Mouse (Mus musculus): Measurements from ENCODE around the gene Bcar3. TPM values are rescaled to one million over a fixed set of nuclear protein-coding genes. Genes with fewer than 3 reads are reported as not detected.

Gene Bcar3
- polyA plus RNA-seq, 1 experiment from 2014 or later = 24.9 TPM

DNA sequence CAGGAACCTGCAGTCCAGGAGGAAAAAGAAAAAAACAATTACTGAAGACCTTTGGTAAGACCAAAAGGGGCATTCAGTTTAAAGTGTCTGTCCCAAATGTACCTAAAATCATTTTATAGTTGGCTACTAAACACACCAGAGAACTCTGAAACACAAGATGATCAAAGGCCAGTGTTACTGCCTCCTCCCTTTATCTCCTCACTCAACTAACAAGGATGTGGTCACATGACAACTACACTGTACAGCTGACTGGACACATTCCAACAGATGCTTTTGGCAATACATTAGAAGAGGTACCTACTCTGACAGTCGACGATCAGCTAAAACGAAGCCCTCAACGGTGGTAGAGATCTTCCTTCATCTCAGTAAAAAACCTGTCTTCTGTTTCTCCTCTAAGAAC is 247.0 kb downstream of the Bcar3 start:
- no peak for TF ChIP-seq CTCF (IDR thresholded peaks at IDR 0.05)
- POLR2A ChIA-PET = interaction anchor here (1.6 kb wide), 1 partner anchor 13 kb away, joined by 3 read pairs; no protein-coding TSS in a partner anchor
- CTCF ChIA-PET = interaction anchor here (1.3 to 6.7 kb wide), 4 partner anchors 13 to 70 kb away, joined by 3 to 43 read pairs (median 6); no protein-coding TSS in a partner anchor
- DNase-seq (ENCODE audit: low read depth, low spot score) = no peak
- in situ Hi-C loops (cut with MboI; ENCODE audit: low pct_unique_long_range_greater_than_20kb) = no loop called here
- H3K27me3 ChIP-seq = no peaks in the 10 kb centered on the region
- no peak for ATAC-seq

DNA sequence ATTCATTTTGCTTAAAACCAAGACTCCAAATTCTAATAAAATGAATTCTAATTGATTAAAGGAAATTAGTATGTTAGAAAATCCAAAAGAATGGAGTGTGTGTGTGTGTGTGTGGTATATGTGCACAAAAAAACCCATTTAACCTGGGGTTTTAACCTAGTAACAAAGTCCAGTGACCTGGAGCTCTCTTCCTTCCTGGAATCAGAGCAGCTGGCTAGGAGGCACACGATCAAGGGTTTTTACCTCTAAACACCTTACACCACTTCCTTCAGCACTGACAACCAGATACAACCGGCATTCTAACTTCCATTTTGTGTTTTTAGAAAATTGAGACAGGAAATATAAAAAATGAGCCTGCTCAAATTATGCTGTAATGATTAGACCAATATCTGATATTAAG is 251.4 kb downstream of the Bcar3 start:
- in situ Hi-C loops (cut with MboI; ENCODE audit: low pct_unique_long_range_greater_than_20kb) = no loop called here
- POLR2A ChIA-PET = interaction anchor here (0.6 kb wide), 1 partner anchor 257 kb away, joined by 3 read pairs; no protein-coding TSS in a partner anchor
- no peak for DNase-seq (ENCODE audit: low read depth, low spot score)
- CTCF ChIA-PET = interaction anchor here (1.1 kb wide), 1 partner anchor 18 kb away, joined by 3 read pairs; no protein-coding TSS in a partner anchor
- TF ChIP-seq CTCF (IDR thresholded peaks at IDR 0.05) = no peak
- ATAC-seq = no peak
- no peaks in the 10 kb centered on the region for H3K27me3 ChIP-seq

DNA sequence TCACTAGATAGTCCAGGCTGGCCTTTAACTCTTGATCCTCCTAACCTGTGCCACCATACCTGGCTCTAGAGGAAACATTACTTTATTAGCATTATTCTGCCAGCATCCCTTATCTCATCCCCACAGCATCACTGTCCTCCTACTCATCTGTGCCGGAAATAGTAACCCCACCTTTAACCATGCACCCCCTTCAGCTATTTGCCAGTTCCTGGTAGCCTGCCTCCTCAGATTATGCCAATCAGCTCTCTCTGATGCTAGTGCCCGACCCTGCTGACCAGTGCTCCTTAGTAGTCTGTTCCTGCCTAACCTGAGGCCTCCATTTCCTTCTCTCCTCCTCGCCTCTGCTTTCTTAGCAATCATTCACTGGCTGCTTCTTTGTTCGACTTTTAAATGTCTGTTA is 253.5 kb downstream of the Bcar3 start:
- POLR2A ChIA-PET = interaction anchor here (1.0 kb wide), 1 partner anchor 9 kb away, joined by 4 read pairs; no protein-coding TSS in a partner anchor
- CTCF ChIA-PET = interaction anchor here (1.0 to 1.4 kb wide), 2 partner anchors 10 to 16 kb away, joined by 3 read pairs; no protein-coding TSS in a partner anchor
- in situ Hi-C loops (cut with MboI; ENCODE audit: low pct_unique_long_range_greater_than_20kb) = no loop called here
- TF ChIP-seq CTCF (IDR thresholded peaks at IDR 0.05) = no peak
- no peaks in the 10 kb centered on the region for H3K27me3 ChIP-seq
- no peak for DNase-seq (ENCODE audit: low read depth, low spot score)
- no peak for ATAC-seq

DNA sequence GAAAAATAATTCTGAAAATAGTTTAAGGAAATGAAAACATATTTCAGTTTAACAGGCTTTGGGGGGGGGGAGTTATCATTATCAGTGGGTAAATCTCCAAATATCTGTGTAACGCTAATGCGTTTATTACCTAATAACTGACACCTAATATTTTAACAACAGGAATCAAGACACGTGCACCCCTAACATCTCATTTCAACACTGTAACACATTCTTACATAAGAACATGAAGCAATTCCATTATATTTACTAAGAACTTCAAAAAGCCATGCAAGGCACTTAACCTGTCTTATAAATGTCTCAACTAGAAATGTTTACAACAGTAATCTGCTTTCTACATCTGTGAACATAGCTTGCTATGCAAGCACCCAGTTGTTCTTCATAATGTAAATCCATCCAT is 257.2 kb downstream of the Bcar3 start:
- ChIA-PET CTCF (interaction anchor here (2.2 to 2.4 kb wide), 3 partner anchors 8 to 19 kb away, joined by 6 to 8 read pairs (median 6); no protein-coding TSS in a partner anchor), POLR2A (interaction anchor here (0.8 kb wide), 1 partner anchor 23 kb away, joined by 3 read pairs; no protein-coding TSS in a partner anchor)
- no peak for DNase-seq (ENCODE audit: low read depth, low spot score)
- TF ChIP-seq CTCF (IDR thresholded peaks at IDR 0.05) = no peak
- ATAC-seq = no peak
- H3K27me3 ChIP-seq = no peaks in the 10 kb centered on the region
- in situ Hi-C loops (cut with MboI; ENCODE audit: low pct_unique_long_range_greater_than_20kb) = no loop called here

DNA sequence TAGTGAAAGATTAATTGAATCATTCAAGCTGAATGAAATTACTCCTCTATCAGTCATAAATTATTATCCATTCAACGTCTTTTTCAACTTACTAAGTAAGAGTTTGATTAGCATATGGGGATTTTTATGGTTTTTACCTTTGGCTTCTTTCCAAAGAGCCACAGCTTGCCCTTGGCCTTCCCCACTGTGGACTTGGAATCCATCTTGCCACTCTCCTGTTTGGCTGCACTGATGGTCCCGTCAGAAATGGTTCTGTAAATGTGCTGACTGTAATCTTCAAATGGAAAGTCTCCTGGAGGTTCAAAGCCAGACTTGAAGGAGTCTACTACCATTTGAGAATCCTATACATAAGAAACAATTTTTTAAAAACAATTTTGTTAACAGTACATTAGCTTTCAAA is 263.8 kb downstream of the Bcar3 start:
- ATAC-seq (no peak), DNase-seq (ENCODE audit: low read depth, low spot score) (no peak)
- no peaks in the 10 kb centered on the region for H3K27me3 ChIP-seq
- CTCF ChIA-PET = interaction anchor here (1.2 to 3.2 kb wide), 8 partner anchors 11 to 76 kb away, joined by 3 to 9 read pairs (median 4); no protein-coding TSS in a partner anchor
- in situ Hi-C loops (cut with MboI; ENCODE audit: low pct_unique_long_range_greater_than_20kb) = no loop called here
- POLR2A ChIA-PET = no interaction called here
- no peak for TF ChIP-seq CTCF (IDR thresholded peaks at IDR 0.05)

DNA sequence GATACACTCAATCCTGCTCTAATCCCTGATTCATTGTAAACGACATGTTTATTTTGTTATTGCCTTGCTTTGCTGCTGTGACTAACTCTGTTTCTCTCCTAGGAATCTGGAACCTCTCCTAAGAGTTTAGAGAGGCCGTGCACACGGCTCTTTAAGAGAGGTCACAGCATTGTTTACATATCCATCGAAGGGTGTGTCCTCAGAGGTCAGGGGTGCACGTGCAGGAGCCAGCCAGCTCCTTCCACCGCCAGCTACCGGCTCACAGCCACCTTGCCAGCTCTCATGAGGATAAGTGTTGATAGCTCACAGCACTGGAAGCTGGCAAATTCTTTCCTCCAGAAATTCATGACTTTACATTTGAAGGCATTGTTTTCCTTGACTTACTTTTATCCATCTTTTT is 271.3 kb downstream of the Bcar3 start:
- TF ChIP-seq CTCF (IDR thresholded peaks at IDR 0.05) = no peak
- ChIA-PET POLR2A (no interaction called here), CTCF (interaction anchor here (1.9 kb wide), 1 partner anchor 51 kb away, joined by 13 read pairs; no protein-coding TSS in a partner anchor)
- no peaks in the 10 kb centered on the region for H3K27me3 ChIP-seq
- no peak for ATAC-seq
- DNase-seq (ENCODE audit: low read depth, low spot score) = no peak
- in situ Hi-C loops (cut with MboI; ENCODE audit: low pct_unique_long_range_greater_than_20kb) = no loop called here

DNA sequence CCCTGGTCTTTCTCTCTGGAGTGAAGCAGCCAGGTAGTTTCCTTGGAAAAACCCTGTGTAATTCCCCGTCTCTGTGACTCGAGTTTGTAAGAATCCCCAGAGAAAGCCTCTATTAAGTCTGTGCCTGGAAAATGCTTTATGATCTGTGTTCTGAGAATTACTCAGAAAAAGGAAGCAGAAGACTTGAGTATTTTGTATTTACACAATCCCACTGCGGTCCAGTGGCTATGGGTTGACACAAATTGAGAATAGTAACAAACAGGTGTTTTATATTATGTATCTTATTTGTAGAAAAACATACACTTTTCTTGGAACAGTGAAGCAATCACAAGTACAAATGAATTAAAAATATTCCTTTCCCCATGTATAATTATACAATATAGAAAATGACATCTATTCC is 272.2 kb downstream of the Bcar3 start:
- no peak for TF ChIP-seq CTCF (IDR thresholded peaks at IDR 0.05)
- no peaks in the 10 kb centered on the region for H3K27me3 ChIP-seq
- DNase-seq (ENCODE audit: low read depth, low spot score) (no peak), ATAC-seq (no peak)
- in situ Hi-C loops (cut with MboI; ENCODE audit: low pct_unique_long_range_greater_than_20kb) = no loop called here
- POLR2A ChIA-PET = no interaction called here
- CTCF ChIA-PET = interaction anchor here (2.6 kb wide), 1 partner anchor 15 kb away, joined by 5 read pairs; no protein-coding TSS in a partner anchor

DNA sequence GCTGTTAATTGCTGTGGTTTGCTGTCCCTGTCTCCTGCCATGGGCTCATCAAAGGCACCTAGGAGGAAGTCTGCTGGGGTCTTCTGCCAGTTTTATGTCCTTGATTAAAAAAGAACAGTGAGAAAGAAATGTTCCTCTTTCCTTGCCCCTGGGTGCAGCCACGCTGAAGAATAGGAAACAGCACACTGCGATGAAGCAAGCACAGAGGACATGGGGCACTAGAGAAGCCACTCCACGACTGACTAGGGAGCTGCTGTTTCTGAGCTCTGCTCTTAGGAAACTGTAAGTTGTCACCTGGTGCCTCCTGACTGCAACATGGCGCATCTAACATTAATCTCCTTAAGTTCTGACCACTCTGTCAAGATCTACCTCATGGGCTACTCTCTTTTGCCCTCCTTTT is 272.6 kb downstream of the Bcar3 start:
- in situ Hi-C loops (cut with MboI; ENCODE audit: low pct_unique_long_range_greater_than_20kb) = no loop called here
- no peaks in the 10 kb centered on the region for H3K27me3 ChIP-seq
- CTCF ChIA-PET = interaction anchor here (0.8 to 2.6 kb wide), 3 partner anchors 8 to 51 kb away, joined by 4 to 5 read pairs (median 5); no protein-coding TSS in a partner anchor
- TF ChIP-seq CTCF (IDR thresholded peaks at IDR 0.05) = no peak
- POLR2A ChIA-PET = interaction anchor here (0.9 kb wide), 1 partner anchor 230 kb away, joined by 3 read pairs; no protein-coding TSS in a partner anchor
- no peak for DNase-seq (ENCODE audit: low read depth, low spot score)
- ATAC-seq = no peak

DNA sequence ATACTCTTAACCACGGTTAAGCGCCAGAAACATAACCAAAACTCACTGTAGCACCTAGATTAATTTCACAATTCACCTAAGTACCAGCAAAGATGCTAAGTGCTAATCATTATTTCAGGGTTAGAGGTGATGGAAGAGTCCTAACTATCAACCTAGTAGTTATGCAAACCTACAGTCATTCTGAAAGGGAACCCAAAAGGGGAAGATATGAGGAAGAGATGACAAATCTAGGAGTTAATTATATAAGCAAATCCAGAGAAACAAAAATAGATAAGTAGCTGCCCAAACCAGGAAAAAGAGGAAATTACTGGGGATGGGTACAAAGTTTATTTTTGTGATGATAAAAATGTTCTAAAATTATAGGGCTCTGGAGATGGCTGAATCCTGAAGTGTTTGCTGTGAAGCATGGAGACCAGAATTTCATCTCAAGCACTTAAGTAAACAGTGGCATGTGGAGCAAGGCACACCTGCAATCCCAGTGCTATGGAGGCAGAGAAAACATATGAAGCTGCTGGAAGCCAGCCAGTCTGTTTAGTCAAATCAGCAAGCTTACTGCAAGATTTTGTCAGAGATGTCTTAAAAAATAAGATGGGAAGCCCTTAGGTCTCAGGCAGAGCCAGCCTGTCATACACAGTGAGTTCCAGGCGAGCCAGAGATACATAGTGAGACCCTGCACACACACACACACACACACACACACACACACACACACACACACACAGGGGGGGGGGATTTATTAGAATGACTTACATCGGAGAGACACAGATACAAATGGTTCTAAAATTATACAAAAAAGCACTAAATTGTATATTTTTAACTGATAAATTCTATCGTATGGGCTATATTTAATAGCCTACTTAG is 279.7 kb downstream of the Bcar3 start:
- ChIA-PET CTCF (interaction anchor here (0.7 to 4.3 kb wide), 8 partner anchors 9 to 44 kb away, joined by 3 to 25 read pairs (median 4); no protein-coding TSS in a partner anchor), POLR2A (interaction anchor here (0.7 to 1.4 kb wide), 3 partner anchors 11 to 103 kb away, joined by 3 to 5 read pairs (median 3); no protein-coding TSS in a partner anchor)
- in situ Hi-C loops (cut with MboI; ENCODE audit: low pct_unique_long_range_greater_than_20kb) = no loop called here
- ATAC-seq (no peak), DNase-seq (ENCODE audit: low read depth, low spot score) (no peak)
- H3K27me3 ChIP-seq = no peaks in the 10 kb centered on the region
- TF ChIP-seq CTCF (IDR thresholded peaks at IDR 0.05) = no peak

DNA sequence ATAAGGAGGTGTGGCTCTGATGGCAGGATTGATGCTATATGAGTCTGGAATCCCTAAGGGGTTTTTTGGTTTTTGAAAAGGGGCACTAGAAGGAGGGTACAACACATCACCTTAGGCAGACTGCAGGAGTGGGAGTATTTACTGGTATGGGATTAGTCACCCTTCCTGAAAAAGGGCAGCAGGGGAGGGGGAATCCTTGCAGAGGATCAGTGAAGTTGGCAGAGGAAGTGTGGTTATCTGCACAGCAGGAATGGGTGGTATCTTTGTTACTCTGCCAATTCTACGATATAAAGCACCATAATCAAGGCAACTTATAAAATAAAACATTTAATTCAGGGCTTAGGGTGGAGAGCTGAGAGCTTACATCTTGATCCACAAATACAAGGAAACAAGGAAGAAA is 281.0 kb downstream of the Bcar3 start:
- in situ Hi-C loops (cut with MboI; ENCODE audit: low pct_unique_long_range_greater_than_20kb) = no loop called here
- ATAC-seq (no peak), DNase-seq (ENCODE audit: low read depth, low spot score) (no peak)
- H3K27me3 ChIP-seq = no peaks in the 10 kb centered on the region
- TF ChIP-seq CTCF (IDR thresholded peaks at IDR 0.05) = no peak
- POLR2A ChIA-PET = interaction anchor here (1.2 kb wide), 1 partner anchor 13 kb away, joined by 3 read pairs; no protein-coding TSS in a partner anchor
- CTCF ChIA-PET = interaction anchor here (0.6 to 2.9 kb wide), 9 partner anchors 11 to 110 kb away, joined by 3 to 11 read pairs (median 4); no protein-coding TSS in a partner anchor

All from Patski (cell line).